Mouse (Mus musculus) forebrain, embryonic 13.5 days (tissue): Measurements from ENCODE around the gene 5430403G16Rik. TPM values are rescaled to one million over a fixed set of nuclear protein-coding genes. Genes with fewer than 3 reads are reported as not detected.
"Not testable (repeated sequence)": the region's sequence is repeated elsewhere in the genome, so short reads cannot be mapped to it uniquely, and the experiment has no call there.

Experiments
- ATAC-seq: fragments of 200-750 bp; cut with Nextera tagmentation; 2 replicates; pipeline ENCODE4 v1.8.0; 2017
- H3K27ac ChIP-seq: fragments of 300-500 bp; sonication (generic); 2 replicates; pipeline ENCODE4 v1.5.1; 2015; ENCODE audit warnings: inconsistent platforms, mild to moderate bottlenecking, moderate library complexity
- H3K27me3 ChIP-seq: fragments of 300-500 bp; sonication (generic); 2 replicates; pipeline ENCODE4 v1.6.1; 2015; ENCODE audit warnings: mild to moderate bottlenecking, inconsistent platforms
- H3K36me3 ChIP-seq: fragments of 300-500 bp; sonication (generic); 2 replicates; pipeline ENCODE4 v1.6.1; 2015; ENCODE audit warnings: mild to moderate bottlenecking, inconsistent platforms; ENCODE audit not compliant: poor library complexity, severe bottlenecking
- H3K4me1 ChIP-seq: fragments of 300-500 bp; sonication (generic); 2 replicates; pipeline ENCODE4 v1.6.1; 2015; ENCODE audit warnings: inconsistent platforms
- H3K4me2 ChIP-seq: fragments of 300-500 bp; sonication (generic); 2 replicates; pipeline ENCODE4 v1.6.1; 2015; ENCODE audit warnings: inconsistent platforms, mild to moderate bottlenecking, moderate library complexity
- H3K4me3 ChIP-seq: fragments of 300-500 bp; sonication (generic); 2 replicates; pipeline ENCODE4 v1.5.1; 2015; ENCODE audit warnings: mild to moderate bottlenecking, inconsistent platforms
- H3K9ac ChIP-seq: fragments of 300-500 bp; sonication (generic); 2 replicates; pipeline ENCODE4 v1.6.1; 2015; ENCODE audit warnings: mild to moderate bottlenecking, inconsistent platforms
- H3K9me3 ChIP-seq: fragments of 300-500 bp; sonication (generic); replicated peaks from 2 replicates; pipeline ENCODE4 v1.6.1; 2016; ENCODE audit warnings: inconsistent platforms
- WGBS: fragments of 180-500 bp; shearing (Covaris S2); methylation state at CpG from one replicate; pipeline ENCODE4 v1.1.7; 2015; 5-methylcytosine and 5-hydroxymethylcytosine counted together
- polyA plus RNA-seq: library from polyadenylated mRNA; unstranded; fragments of >200 nt; fragmentation: Nextera tagmentation; extraction: Ambion mirVana; gene quantifications from 2 replicates; pipeline ENCODE4 v1.2.1, GENCODE M21; 2015

The 5430403G16Rik gene
- polyA plus RNA-seq, result 1.9 and 2.0 TPM in 2 replicates

GRCm38 (mm10) chr5:109690537-109691201, at the start of gene 5430403G16Rik:
Gene 5430403G16Rik (minus strand): TSS chr5:109691041.
- Histone ChIP-seq H3K4me2 (peak within 1 kb of the TSS; percentile 66), H3K27ac (peak within 1 kb of the TSS; percentile 48), H3K9ac (peak within 1 kb of the TSS; percentile 72), H3K4me3 (peak within 1 kb of the TSS; percentile 63)
- not testable (repeated sequence) for H3K27me3 ChIP-seq, H3K36me3 ChIP-seq, H3K4me1 ChIP-seq, H3K9me3 ChIP-seq
- peak; percentile 99 for ATAC-seq
- WGBS, result under 1% methylated on average over 26 of the region's 26 CpGs

GRCm38 (mm10) chr5:109717341-109717740, 26.5 kb upstream of the 5430403G16Rik start:
- not testable (repeated sequence) for H3K4me2 ChIP-seq, H3K9ac ChIP-seq, H3K4me1 ChIP-seq, H3K27me3 ChIP-seq, H3K27ac ChIP-seq, H3K4me3 ChIP-seq, H3K9me3 ChIP-seq, ATAC-seq, H3K36me3 ChIP-seq
- 78% methylated on average over 3 of the region's 3 CpGs for WGBS

- not testable (repeated sequence) for ATAC-seq, H3K4me1 ChIP-seq, H3K27ac ChIP-seq, H3K9me3 ChIP-seq, H3K27me3 ChIP-seq, H3K36me3 ChIP-seq
- peak overlapping the region; percentile 66 for H3K4me2 ChIP-seq
- H3K4me3 ChIP-seq, result peak overlapping the region; percentile 63
- peak overlapping the region; percentile 72; the same call in 1 of the 2 replicates for H3K9ac ChIP-seq
- 56% methylated on average over 5 of the region's 5 CpGs for WGBS
These were observed 544 bp upstream of the 5430403G16Rik start for GRCm38 (mm10) chr5:109691205-109691965.

- Histone ChIP-seq H3K4me1 (no peaks in the 10 kb centered on the region), H3K36me3 (no peaks in the 10 kb centered on the region), H3K27me3 (no peaks in the 10 kb centered on the region), H3K9me3 (peaks cover 18% of the 10 kb centered on the region), H3K9ac (no peak overlapping the region), H3K27ac (no peak overlapping the region), H3K4me3 (no peak overlapping the region), H3K4me2 (no peak overlapping the region)
- 64% methylated on average over 4 of the region's 4 CpGs for WGBS
- no peak for ATAC-seq
These were observed 7.9 kb downstream of the 5430403G16Rik start for GRCm38 (mm10) chr5:109682921-109683320.

Other genes with a start within 250 kb of the 5430403G16Rik start
- 5.8 and 6.8 TPM in 2 replicates for gene Crlf2, start 132.0 kb downstream of the 5430403G16Rik start, polyA plus RNA-seq
- 6.5 and 7.2 TPM in 2 replicates for gene 4930522L14Rik, start 60.8 kb upstream of the 5430403G16Rik start, polyA plus RNA-seq
- gene Gm15446, start 232.4 kb upstream of the 5430403G16Rik start, polyA plus RNA-seq, result 0.66 and 0.84 TPM in 2 replicates